Mouse (Mus musculus): Measurements from ENCODE around the gene Hspb9. TPM values are rescaled to one million over a fixed set of nuclear protein-coding genes. Genes with fewer than 3 reads are reported as not detected.

Gene Hspb9
- total and polyA plus RNA-seq, 3 experiments = 0.73 to 2.1 TPM; not detected in 1

GRCm38 (mm10) chr11:100687265-100687664 is 26.4 kb upstream of the Hspb9 start:
- H3K4me3 ChIP-seq (ENCODE audit: control insufficient read depth in 1 of 2, insufficient read depth in 1 of 2, low read depth in 2 of 2, low read length in 2 of 2) = no peak overlapping the region
- TF ChIP-seq MYC (IDR thresholded peaks at IDR 0.05; ENCODE audit: low read depth, low read length) (no peak), USF2 (IDR thresholded peaks at IDR 0.05; ENCODE audit: borderline replicate concordance in 1 of 2, insufficient read depth in 1 of 2, low read depth in 1 of 2, low read length in 2 of 2) (no peak), SMC3 (IDR thresholded peaks at IDR 0.05; ENCODE audit: low read depth, low read length) (no peak)
- H3K27ac ChIP-seq (ENCODE audit: control insufficient read depth, low read depth, low read length) = no peak overlapping the region
- H3K9me3 ChIP-seq (replicated peaks; ENCODE audit: insufficient read depth, low read length) = no peaks in the 10 kb centered on the region
- DNase-seq (ENCODE audit: low read depth, low spot score) = no peak
- peaks cover 5 to 16% of the 10 kb centered on the region in 2 experiments for H3K27me3 ChIP-seq (ENCODE audit: control insufficient read depth in 1 of 2, insufficient read depth in 2 of 2, low read length in 2 of 2)
- H3K9ac ChIP-seq (ENCODE audit: control insufficient read depth, low read depth, low read length, poor library complexity, severe bottlenecking) = no peak overlapping the region
- H3K4me1 ChIP-seq (ENCODE audit: control insufficient read depth in 1 of 2, insufficient read depth in 2 of 2, low read length in 2 of 2) = peaks cover 0 to 8% of the 10 kb centered on the region in 2 experiments; a peak in 2 of 4 replicates
- no peaks in the 10 kb centered on the region for H3K36me3 ChIP-seq (ENCODE audit: control insufficient read depth in 1 of 2, insufficient read depth in 2 of 2, low read length in 2 of 2)
- no peaks in the 10 kb centered on the region for H3K79me2 ChIP-seq (ENCODE audit: control insufficient read depth, insufficient read depth, low read length, poor library complexity)

DNA sequence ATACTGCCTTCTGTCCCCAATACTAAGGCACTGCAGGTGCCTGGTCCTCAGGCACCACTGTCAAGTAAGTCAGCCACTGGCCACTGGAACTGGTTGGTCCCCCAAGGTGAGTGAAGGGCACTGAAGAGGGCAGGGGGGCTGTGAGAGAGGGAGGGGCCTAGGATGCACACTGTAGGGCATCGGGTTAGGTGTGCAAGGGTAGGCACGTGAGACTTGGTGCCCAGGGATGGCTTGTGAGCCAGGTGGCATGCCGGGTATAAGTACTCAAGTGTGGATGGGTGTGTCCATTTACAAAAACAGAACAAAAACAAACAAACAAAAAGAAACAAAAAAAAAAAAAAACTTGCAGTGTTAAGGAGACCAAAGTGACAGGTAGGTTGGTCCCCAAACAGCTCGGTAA is 25.2 kb upstream of the Hspb9 start:
- TF ChIP-seq MYC (IDR thresholded peaks at IDR 0.05; ENCODE audit: low read depth, low read length) = no peak
- no peak for TF ChIP-seq CTCF (IDR thresholded peaks at IDR 0.05 in 2 of 3, conservative IDR thresholded peaks at IDR 0.05 in 1 of 3; ENCODE audit: control insufficient read depth in 1 of 3, insufficient read depth in 1 of 3, low read depth in 2 of 3, low read length in 3 of 3, poor library complexity in 1 of 3, severe bottlenecking in 1 of 3)
- no peak for TF ChIP-seq USF1 (IDR thresholded peaks at IDR 0.05; ENCODE audit: low read depth, low read length)
- no peak for TF ChIP-seq ZKSCAN1 (IDR thresholded peaks at IDR 0.05; ENCODE audit: low read depth, low read length)
- TF ChIP-seq TBP (IDR thresholded peaks at IDR 0.05; ENCODE audit: low read depth, low read length) = no peak
- no peak for TF ChIP-seq EP300 (IDR thresholded peaks at IDR 0.05; ENCODE audit: low read depth in 1 of 2, low read length in 2 of 2)
- no peak for TF ChIP-seq KAT2A (conservative IDR thresholded peaks at IDR 0.05; ENCODE audit: low read depth, low read length)
- TF ChIP-seq ZNF384 (IDR thresholded peaks at IDR 0.05; ENCODE audit: low read depth, low read length) = no peak
- no peak for TF ChIP-seq GATA1 (IDR thresholded peaks at IDR 0.05; ENCODE audit: low read depth, low read length)
- no peak for TF ChIP-seq TAL1 (IDR thresholded peaks at IDR 0.05; ENCODE audit: low read length)
- TF ChIP-seq POLR2A (IDR thresholded peaks at IDR 0.05; ENCODE audit: control insufficient read depth in 1 of 2, insufficient read depth in 1 of 2, low read depth in 1 of 2, low read length in 2 of 2, poor library complexity in 1 of 2) = no peak
- TF ChIP-seq TCF12 (IDR thresholded peaks at IDR 0.05; ENCODE audit: low read depth, low read length) = no peak
- no peak for TF ChIP-seq ELF1 (IDR thresholded peaks at IDR 0.05; ENCODE audit: low read depth, low read length)
- TF ChIP-seq E2F4 (IDR thresholded peaks at IDR 0.05; ENCODE audit: borderline replicate concordance, low read depth, low read length) = no peak
- no peak overlapping the region for H3K9ac ChIP-seq (ENCODE audit: control insufficient read depth, low read depth, low read length, poor library complexity, severe bottlenecking)
- no peaks in the 10 kb centered on the region for H3K9me3 ChIP-seq (replicated peaks; ENCODE audit: insufficient read depth, low read length)
- no peaks in the 10 kb centered on the region for H3K79me2 ChIP-seq (ENCODE audit: control insufficient read depth, insufficient read depth, low read length, poor library complexity)
- H3K27me3 ChIP-seq (ENCODE audit: control insufficient read depth in 1 of 2, insufficient read depth in 2 of 2, low read length in 2 of 2) = peaks cover 3 to 13% of the 10 kb centered on the region in 2 experiments; a peak in 3 of 4 replicates
- no peaks in the 10 kb centered on the region for H3K36me3 ChIP-seq (ENCODE audit: control insufficient read depth in 1 of 2, insufficient read depth in 2 of 2, low read length in 2 of 2)
- no peak for DNase-seq (ENCODE audit: low read depth, low spot score)
- H3K27ac ChIP-seq (ENCODE audit: control insufficient read depth, low read depth, low read length) = no peak overlapping the region
- H3K4me3 ChIP-seq (ENCODE audit: control insufficient read depth in 1 of 2, insufficient read depth in 1 of 2, low read depth in 2 of 2, low read length in 2 of 2) = no peak overlapping the region
- peaks cover 2 to 8% of the 10 kb centered on the region in 2 experiments; a peak in 2 of 4 replicates for H3K4me1 ChIP-seq (ENCODE audit: control insufficient read depth in 1 of 2, insufficient read depth in 2 of 2, low read length in 2 of 2)
